Mouse (Mus musculus) heart, embryonic 11.5 days (tissue): Measurements from ENCODE around the gene Retreg3. TPM values are rescaled to one million over a fixed set of nuclear protein-coding genes. Genes with fewer than 3 reads are reported as not detected.

Source experiments
- ATAC-seq: fragments of 200-750 bp; cut with Nextera tagmentation; replicated peaks from 2 replicates; pipeline ENCODE4 v1.8.0; 2017; ENCODE audit warnings: moderate library complexity; ENCODE audit not compliant: insufficient number of reproducible peaks, low FRiP score, low TSS enrichment
- H3K27ac ChIP-seq: fragments of 300-500 bp; sonication (generic); 2 replicates; pipeline ENCODE4 v1.5.1; 2014; ENCODE audit warnings: mild to moderate bottlenecking, low read depth, low read length
- H3K27me3 ChIP-seq: fragments of 300-500 bp; sonication (generic); 2 replicates; pipeline ENCODE4 v1.6.1; 2014; ENCODE audit warnings: mild to moderate bottlenecking, low read length, mixed read lengths; ENCODE audit not compliant: control insufficient read depth, insufficient read depth
- H3K36me3 ChIP-seq: fragments of 300-500 bp; sonication (generic); 2 replicates; pipeline ENCODE4 v1.6.1; 2014; ENCODE audit warnings: mild to moderate bottlenecking, low read length, moderate library complexity, mixed read lengths; ENCODE audit not compliant: control insufficient read depth, insufficient read depth
- H3K4me1 ChIP-seq: fragments of 300-500 bp; sonication (generic); 2 replicates; pipeline ENCODE4 v1.6.1; 2014; ENCODE audit warnings: low read length; ENCODE audit not compliant: control insufficient read depth, insufficient read depth
- H3K4me2 ChIP-seq: fragments of 300-500 bp; sonication (generic); 2 replicates; pipeline ENCODE4 v1.6.1; 2014; ENCODE audit warnings: mild to moderate bottlenecking, moderate library complexity
- H3K4me3 ChIP-seq: fragments of 300-500 bp; sonication (generic); 2 replicates; pipeline ENCODE4 v1.5.1; 2014; ENCODE audit warnings: low read depth, low read length
- H3K9ac ChIP-seq: fragments of 300-500 bp; sonication (generic); 2 replicates; pipeline ENCODE4 v1.6.1; 2014; ENCODE audit warnings: mild to moderate bottlenecking, low read depth, low read length, moderate library complexity
- H3K9me3 ChIP-seq: fragments of 300-500 bp; sonication (generic); replicated peaks from 2 replicates; pipeline ENCODE4 v1.6.1; 2016; ENCODE audit warnings: low read length; ENCODE audit not compliant: control insufficient read depth
- WGBS: fragments of 180-500 bp; shearing (Covaris S2); extraction: QIAGEN DNeasy Blood & Tissue Kit; methylation state at CpG from one replicate; pipeline ENCODE4 v1.1.7; 2014; ENCODE audit not compliant: insufficient replicate concordance; 5-methylcytosine and 5-hydroxymethylcytosine counted together
- polyA plus RNA-seq: library from polyadenylated mRNA; unstranded; fragments of >200 nt; fragmentation: Nextera tagmentation; extraction: Ambion mirVana; gene quantifications from 2 replicates; pipeline ENCODE4 v1.2.1, GENCODE M21; 2014

Retreg3 gene
- polyA plus RNA-seq, 1 experiment from 2014 or later: 5.5 TPM

DNA sequence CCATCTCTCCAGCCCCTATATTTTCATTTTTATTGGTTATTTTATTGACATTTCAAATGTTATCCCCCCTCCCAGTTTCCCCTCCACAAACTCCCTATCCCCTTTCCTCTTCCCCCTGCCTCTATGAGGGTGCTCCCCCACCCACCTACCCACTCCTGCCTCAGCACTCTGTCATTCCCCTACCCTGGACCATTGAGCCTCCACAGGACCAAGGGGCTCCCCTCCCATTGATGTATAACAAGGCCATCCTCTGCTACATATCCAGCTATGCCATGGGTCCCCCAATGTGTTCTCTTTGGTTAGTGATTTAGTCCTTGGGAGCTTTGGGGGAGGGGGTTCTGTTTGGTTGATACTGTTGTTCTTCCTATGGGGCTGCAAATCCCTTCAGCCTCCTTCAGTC lies 35.0 kb upstream of the Retreg3 start:
- Histone ChIP-seq H3K27me3 (no peaks in the 10 kb centered on the region; the same call in 1 of the 2 replicates), H3K27ac (no peak overlapping the region), H3K36me3 (no peaks in the 10 kb centered on the region), H3K4me3 (no peak overlapping the region), H3K4me2 (no peak overlapping the region), H3K9me3 (no peaks in the 10 kb centered on the region), H3K4me1 (0 out of 2 replicates have a peak, but pooled peaks cover 2% of the 10 kb centered on the region), H3K9ac (no peak overlapping the region)
- ATAC-seq: no peak

DNA sequence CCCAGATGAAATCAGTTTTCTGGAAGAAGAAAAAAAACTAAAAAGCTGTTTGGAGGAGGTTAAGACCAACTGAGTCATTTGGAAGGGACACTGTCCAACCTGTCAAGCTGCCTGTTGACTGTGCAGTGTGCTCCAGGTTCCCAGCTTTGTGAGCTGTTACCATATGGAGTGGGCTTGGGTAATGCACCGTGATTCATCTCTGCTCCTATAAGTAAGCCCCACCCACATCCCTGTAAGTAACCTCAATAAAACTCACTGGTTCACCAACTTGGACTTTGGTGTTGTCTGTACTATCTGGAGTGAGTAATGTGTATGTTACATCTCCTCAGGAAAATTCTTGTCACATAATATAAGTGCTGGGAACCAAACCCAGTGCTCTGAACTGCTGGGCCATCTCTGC lies 33.1 kb upstream of the Retreg3 start:
- Histone ChIP-seq H3K9me3 (no peaks in the 10 kb centered on the region), H3K4me2 (no peak overlapping the region), H3K36me3 (no peaks in the 10 kb centered on the region), H3K9ac (no peak overlapping the region), H3K27me3 (no peaks in the 10 kb centered on the region; the same call in 1 of the 2 replicates), H3K4me3 (no peak overlapping the region), H3K4me1 (peaks cover 10% of the 10 kb centered on the region), H3K27ac (no peak overlapping the region)
- WGBS: 60% methylated on average over 1 of the region's 1 CpGs
- ATAC-seq: no peak

DNA sequence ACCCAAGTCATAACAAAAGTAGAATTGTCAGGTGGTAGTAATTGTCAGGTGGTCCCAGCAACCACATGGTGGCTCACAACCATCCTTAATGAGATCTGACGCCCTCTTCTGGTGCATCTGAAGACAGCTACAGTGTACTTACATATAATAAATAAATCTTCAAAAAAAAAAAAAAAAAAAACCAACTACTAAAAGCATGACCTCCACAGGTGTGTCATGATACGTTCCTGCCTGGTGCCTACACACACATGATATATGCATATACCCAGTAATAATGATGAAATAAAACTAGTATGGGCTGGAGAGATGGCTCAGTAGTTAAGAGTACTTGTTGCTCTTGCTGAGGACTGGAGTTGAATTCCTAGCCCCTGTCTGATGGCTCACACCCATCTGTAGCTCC lies 31.4 kb upstream of the Retreg3 start:
- peaks cover 10% of the 10 kb centered on the region for H3K4me1 ChIP-seq
- 32% methylated on average over 2 of the region's 2 CpGs for WGBS
- no peaks in the 10 kb centered on the region for H3K27me3 ChIP-seq
- no peaks in the 10 kb centered on the region for H3K9me3 ChIP-seq
- H3K4me2 ChIP-seq: no peak overlapping the region
- no peak for ATAC-seq
- no peak overlapping the region for H3K4me3 ChIP-seq
- no peak overlapping the region for H3K9ac ChIP-seq
- H3K36me3 ChIP-seq: no peaks in the 10 kb centered on the region
- no peak overlapping the region for H3K27ac ChIP-seq

DNA sequence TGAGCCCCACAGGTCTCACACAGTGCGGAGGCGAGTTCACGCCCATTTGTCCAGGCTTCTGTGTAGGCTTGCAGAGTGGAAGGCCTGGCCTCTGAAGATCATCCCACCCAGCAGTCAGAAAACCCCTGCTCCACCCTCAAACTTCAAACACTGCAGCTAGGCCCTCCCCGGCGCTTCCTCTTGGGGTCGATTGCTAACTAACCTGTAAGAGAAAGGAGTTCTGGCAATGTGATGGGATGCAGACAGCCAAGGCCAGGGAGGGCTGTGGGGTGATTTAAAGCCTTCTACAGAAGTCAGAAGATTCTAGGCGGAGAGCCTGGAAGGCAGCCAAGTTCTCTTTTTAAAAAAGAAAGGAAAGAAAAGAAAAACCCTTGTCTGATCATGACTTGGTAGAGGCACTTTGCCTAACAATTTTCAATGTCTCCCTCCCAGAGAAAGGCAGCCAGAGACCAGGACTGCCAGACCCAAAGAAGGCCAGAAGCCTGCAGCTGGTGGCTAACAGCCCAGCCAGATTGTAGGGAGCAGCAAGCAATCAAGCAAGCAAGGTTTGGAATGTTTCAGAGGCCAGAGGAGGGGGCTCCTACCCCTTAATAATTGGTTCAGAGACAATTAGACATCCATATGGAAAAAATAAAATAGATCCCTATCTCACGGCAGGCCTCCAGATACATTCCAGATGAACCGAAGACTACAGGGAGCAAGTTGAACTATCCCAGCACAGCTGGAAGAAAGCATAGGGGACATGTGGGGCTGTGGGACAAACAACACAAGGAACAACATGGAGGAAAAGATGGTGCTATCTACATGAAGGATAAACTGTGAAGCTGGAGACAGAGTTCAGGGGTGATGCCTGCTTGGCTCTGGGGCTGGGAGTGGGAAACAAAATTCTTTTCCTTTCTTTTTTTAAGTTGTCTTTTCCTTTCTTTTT lies 29.7 kb upstream of the Retreg3 start:
- WGBS: 52% methylated on average over 9 of the region's 9 CpGs
- no peak for ATAC-seq
- Histone ChIP-seq H3K4me1 (peaks cover 7% of the 10 kb centered on the region), H3K4me3 (no peak overlapping the region), H3K9me3 (no peaks in the 10 kb centered on the region), H3K9ac (0 out of 2 replicates have a peak overlapping the region, but pooled peaks have one; percentile 28), H3K27ac (no peak overlapping the region; the same call in 1 of the 2 replicates), H3K36me3 (no peaks in the 10 kb centered on the region), H3K4me2 (no peak overlapping the region), H3K27me3 (no peaks in the 10 kb centered on the region)

DNA sequence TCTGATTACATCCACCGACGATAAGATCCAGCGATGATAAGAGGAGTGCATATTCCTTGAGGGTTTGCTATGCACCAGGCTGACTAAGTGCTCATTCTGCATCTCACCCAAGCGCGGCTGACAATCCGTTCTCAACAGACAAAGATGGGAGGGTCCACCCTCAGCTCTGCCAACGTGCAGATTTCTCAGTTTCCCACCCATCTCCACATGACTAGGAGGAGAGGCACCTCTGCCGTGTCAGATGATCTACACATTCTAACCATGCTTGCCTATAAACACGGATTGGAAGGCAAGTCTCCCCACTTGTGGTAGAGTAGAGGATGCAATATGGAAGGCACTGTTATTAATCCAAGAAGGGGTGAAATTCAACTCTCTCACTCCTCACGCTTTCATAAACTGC lies 29.1 kb upstream of the Retreg3 start:
- H3K4me3 ChIP-seq: no peak overlapping the region
- H3K36me3 ChIP-seq: no peaks in the 10 kb centered on the region
- ATAC-seq: no peak
- H3K9me3 ChIP-seq: no peaks in the 10 kb centered on the region
- H3K4me1 ChIP-seq: peaks cover 9% of the 10 kb centered on the region
- no peaks in the 10 kb centered on the region for H3K27me3 ChIP-seq
- no peak overlapping the region for H3K9ac ChIP-seq
- H3K27ac ChIP-seq: no peak overlapping the region
- no peak overlapping the region for H3K4me2 ChIP-seq
- WGBS: 67% methylated on average over 10 of the region's 10 CpGs

DNA sequence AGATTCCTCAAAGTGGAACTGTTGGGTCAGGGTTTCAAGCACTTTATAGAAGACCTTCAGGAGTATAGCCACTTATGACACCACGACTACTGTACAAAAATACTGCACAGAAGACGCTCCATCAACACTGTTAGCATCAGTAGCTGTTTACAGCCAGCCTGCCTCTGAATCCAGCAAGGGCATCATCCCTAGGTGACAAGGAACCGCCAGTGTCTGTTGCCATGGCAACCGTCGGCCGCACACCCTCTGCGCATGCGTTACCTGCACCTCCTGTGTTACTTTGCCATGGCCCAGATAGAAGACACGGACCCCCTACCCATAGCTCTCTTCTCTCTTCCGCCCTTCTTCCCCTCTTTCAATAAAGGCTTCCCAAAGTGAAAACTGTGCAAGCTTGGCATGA lies 26.7 kb upstream of the Retreg3 start:
- no peak overlapping the region for H3K9ac ChIP-seq
- no peaks in the 10 kb centered on the region for H3K9me3 ChIP-seq
- H3K27ac ChIP-seq: no peak overlapping the region
- no peak overlapping the region for H3K4me2 ChIP-seq
- H3K36me3 ChIP-seq: no peaks in the 10 kb centered on the region
- WGBS: 22% methylated on average over 10 of the region's 10 CpGs
- H3K27me3 ChIP-seq: no peaks in the 10 kb centered on the region
- H3K4me1 ChIP-seq: peaks cover 13% of the 10 kb centered on the region
- ATAC-seq: no peak
- H3K4me3 ChIP-seq: no peak overlapping the region

DNA sequence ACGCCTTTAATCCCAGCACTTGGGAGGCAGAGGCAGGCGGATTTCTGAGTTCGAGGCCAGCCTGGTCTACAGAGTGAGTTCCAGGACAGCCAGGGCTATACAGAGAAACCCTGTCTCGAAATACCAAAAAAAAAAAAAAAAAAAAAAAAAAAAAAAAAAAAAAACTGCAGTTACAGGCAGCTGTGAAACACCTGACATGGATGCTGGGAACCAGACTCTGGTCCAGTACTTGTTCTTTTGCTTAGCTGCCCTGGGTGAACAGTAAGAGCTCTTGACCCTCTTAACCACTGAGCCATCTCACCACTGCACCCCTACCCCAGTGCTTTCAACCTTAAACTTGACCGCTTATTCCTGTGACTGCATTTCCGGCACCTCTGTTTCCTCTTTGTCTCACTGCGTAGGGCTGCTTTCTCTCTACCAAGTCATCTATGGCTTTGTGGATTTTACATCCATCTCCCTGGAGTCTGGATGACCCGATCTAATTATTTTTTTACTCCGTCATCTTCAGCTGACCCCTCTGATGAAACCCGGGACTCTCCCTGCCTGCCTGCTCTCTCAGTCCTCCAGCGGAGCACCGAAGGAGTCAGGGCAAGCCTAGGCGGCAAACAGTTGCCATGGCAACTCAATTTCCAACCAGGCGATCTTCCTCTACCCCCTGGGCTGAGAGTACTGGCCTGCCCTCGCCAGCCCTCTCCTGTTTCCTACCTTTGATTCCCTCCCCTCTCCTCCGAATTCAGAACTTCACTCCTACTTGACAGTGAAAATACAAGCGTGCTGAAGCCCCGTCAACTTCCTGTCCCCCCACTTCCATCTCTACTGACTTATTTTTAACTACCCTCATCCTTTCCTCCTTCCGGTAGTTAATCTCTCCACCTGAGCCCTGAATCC lies 23.9 kb upstream of the Retreg3 start:
- ATAC-seq: 0 out of 2 replicates have a peak, but pooled peaks have one; percentile 31
- Histone ChIP-seq H3K4me1 (peaks cover 15% of the 10 kb centered on the region), H3K4me2 (peak overlapping the region; percentile 66), H3K27ac (no peak overlapping the region), H3K9ac (peak overlapping the region; percentile 62), H3K36me3 (no peaks in the 10 kb centered on the region), H3K27me3 (peaks cover 7% of the 10 kb centered on the region; the same call in 1 of the 2 replicates), H3K4me3 (peak overlapping the region; percentile 31), H3K9me3 (no peaks in the 10 kb centered on the region)
- WGBS: 22% methylated on average over 18 of the region's 19 CpGs

DNA sequence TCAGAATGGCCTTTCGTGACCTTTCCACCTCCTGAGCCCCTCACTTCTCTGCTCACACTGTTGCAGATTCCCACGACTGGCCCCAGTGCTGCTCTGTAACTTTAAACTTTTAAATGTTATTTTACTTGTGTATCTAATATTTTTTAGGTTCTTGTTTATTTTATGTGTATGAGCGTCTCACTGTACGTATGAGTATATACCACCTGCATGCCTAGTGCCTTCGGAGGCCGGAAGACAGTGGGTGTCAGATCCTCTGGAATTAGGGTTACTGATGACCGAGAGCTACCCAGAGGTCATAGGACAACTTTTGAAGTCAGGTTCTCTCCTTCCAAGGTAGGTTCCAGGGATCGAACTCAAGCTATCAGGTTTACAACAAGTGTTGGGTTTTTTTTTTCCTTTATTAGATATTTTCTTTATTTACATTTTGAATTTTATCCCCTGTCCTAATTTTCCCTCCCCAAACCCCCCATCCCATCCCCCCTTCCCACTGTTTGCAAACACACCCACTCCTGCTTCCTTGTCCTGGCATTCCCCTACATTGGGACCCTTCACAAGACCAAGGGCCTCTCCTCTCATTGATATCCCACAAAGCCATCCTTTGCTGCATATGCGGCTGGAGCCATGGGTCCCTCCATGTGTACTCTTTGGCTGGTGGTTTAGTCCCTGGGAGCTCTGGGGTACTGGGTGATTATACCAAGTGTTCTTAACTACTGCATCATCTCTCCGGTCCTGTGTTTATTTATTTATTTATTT lies 22.7 kb upstream of the Retreg3 start:
- H3K4me1 ChIP-seq: peaks cover 17% of the 10 kb centered on the region
- H3K27ac ChIP-seq: no peak overlapping the region
- no peak for ATAC-seq
- WGBS: 80% methylated on average over 10 of the region's 10 CpGs
- no peak overlapping the region for H3K9ac ChIP-seq
- H3K4me2 ChIP-seq: no peak overlapping the region
- H3K9me3 ChIP-seq: no peaks in the 10 kb centered on the region
- no peak overlapping the region for H3K4me3 ChIP-seq
- H3K36me3 ChIP-seq: no peaks in the 10 kb centered on the region
- peaks cover 7% of the 10 kb centered on the region; the same call in 1 of the 2 replicates for H3K27me3 ChIP-seq
